Mouse (Mus musculus) ovary, postnatal 14 days (tissue): Measurements from ENCODE around the gene Ppm1d.

Experiments
- DNase-seq: peaks from one replicate; pipeline ENCODE4 v3.0.0; 2022; ENCODE audit warnings: low spot score

Gene Ppm1d

DNA sequence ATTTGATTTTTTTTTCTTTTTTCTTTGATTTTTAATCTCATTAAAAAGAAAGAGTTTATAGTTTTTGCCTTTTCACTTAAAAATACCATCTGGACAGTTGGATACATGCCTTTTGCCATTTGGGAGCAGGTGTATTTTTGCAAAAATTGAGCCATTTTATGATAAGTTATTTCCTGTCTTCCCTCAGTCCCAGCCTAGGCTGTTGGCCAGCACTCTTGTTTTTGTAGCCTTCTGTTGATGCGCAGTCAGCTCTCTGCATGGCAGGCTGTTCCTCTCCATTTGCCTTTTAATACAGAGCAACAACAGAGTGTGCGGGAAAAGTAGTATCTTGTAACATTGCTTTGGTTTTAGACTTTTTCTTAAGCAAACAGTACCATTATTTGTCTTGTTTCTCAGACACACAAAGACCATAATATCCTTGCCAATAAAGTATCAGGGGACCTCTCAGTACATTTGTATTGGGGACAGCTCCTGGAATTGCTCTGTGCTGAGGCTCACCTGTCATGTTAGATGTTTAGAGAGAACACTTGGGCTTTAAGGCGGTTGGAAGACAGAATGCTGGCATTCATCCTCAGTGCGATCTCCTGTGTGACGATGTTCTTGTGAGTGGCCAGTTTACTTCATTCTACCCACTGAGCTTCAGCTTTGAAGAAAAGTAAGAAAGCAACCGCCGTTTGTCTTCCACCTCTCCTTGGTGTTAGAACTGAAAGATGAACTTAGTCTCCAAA lies 18.3 kb downstream of the Ppm1d start:
- DNase-seq, result no peak

DNA sequence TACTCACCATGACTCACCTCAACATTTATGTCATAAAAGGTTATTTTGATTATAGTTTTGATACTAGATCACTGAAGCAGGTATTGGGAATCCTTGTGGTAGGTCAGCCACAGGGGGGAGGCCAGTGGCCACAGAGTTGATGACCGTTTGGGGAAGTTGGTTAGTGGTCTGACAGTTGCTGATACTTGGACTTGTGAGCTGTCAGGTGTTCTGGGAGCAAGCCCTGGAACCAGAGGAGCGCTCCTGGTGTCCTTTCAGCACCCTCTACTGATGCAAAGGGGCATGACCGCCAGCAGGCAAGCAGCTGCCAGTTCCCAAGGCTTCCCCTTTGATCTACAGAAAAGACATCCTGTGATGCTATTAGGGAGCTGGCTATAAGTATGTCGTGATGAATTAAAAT lies 23.7 kb downstream of the Ppm1d start:
- DNase-seq, result peak; percentile 25

DNA sequence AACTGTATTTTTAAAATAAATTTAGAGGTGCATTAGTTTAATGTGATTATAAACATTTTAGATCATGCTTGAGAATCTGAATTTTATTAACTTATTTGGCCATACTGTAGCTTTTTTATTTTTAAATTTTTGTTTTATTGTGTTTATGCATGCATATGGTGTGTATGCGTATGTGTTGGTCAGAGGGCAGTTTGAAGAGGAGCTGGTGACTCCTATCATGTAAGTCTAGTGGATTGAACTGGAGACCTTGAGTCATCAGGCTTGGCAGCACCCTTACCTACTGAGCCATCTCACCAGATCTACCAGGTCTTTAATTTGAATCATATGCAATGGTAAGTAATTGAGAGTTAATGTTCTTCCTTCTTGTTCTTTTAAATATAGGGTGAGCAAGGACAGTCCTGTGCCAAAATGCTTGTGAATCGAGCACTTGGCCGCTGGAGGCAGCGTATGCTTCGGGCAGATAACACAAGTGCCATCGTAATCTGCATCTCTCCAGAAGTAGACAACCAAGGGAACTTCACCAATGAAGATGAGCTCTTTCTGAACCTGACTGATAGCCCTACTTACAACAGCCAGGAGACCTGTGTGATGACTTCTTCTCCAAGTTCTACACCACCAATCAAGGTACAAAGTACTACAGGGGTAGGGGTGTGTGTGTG lies 28.3 kb downstream of the Ppm1d start:
- no peak for DNase-seq

DNA sequence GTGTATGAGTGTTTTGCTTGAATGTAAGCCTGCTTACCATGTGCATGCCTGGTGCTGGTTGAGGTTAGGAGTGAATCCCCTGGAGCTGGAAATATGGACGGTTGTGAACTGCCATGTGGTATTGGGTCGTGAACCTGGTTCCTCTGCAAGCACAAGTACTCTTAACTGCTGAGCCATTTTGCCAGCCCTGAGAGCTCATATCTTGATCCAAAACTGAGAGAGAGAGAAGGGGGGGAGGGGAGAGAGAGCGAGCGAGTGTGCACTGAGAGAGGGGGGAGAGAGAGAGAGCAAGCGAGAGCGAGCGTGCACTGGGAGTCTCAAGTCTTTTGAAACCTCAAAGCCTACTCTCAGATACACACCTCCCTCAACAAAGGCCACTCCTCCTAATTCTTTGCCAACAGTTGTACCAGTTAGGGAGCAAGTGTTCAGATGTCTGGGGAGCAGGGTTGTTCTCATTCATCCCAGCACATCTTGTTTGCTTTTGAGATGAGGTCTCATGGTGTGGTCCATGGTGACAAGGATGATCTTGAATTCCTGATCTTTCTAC lies 29.1 kb downstream of the Ppm1d start:
- no peak for DNase-seq

DNA sequence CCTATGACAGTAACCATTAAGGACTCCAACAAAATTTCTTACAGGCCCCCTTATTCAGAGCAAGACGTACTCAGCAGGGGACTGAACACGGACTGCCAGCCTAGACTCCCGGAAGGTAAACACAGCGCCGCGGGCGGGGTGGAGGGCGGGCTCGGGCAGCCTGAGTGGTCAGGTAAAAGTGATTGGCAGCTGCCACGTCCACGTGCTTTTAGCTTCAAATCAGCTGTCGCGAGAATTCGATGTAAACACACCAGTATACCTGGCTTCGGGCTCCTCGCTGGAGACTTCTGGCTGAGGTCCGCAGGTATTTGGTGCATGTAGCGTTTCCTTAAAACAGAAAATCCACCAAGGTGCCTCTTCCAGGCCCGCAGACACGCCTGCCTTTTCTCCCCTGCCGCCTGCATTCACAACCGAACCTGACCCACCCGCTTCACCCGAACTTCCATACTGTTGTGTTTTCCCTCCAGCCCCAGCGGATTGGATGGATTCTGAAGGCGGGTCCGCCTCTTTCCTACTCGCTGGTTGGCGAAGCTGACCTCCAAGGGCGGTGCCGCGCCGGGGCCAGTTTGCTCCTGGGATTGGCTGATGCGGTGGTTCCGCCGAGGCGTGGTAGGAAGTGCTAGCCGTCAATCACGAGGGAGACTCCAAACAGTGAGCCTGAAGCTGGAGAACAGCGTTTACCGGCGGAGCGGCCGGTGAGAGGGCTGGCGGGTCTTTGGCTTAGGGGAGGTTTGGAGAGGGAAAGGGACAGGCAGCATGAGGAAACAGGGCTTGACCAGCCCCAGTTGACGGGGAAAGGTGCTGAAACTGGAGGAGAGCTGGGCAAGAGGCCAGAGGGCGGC lies 41.7 kb downstream of the Ppm1d start, which contains the start of gene Bcas3:
Gene Bcas3 (plus strand): TSS at position 629 of the 842 bp plus-strand sequence.
- peak; percentile 95 for DNase-seq

DNA sequence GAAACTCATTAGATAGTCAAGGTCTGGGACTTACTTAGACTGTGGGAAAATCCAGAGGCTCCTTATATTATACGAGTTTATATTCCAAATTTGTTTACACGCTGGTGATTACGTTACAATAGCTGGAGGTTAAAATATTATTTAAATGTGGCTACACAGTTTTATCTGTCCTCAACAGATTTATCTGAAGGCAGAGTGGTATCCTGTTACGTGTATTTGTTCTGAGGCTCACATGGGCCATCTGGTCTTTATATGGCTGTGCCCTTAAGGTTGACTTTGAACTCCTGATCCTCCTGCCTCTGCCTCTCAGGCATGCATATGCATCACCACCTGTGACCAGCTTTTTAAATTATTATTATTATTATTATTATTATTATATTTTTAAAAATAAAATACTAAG lies 42.8 kb downstream of the Ppm1d start:
- no peak for DNase-seq

DNA sequence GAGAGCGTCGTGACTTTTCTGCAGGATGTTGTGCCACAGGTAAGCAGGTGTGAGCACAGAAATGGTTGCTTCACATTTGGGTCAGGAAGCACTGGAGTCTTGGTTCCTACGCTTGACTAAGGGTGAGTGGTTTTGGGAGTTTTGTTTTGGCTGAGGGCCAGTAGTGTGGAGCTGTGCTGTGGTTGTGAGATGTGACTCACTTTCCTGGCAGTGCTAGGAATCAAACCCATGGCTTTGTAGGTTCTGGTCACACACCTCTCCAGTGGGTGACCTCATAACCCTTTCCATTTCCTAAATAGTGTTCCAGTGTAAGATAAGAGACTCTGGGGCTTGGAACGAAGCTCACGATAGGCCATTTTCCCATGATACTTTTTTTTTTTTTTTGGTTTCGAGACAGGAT lies 48.6 kb downstream of the Ppm1d start:
- DNase-seq, result no peak

DNA sequence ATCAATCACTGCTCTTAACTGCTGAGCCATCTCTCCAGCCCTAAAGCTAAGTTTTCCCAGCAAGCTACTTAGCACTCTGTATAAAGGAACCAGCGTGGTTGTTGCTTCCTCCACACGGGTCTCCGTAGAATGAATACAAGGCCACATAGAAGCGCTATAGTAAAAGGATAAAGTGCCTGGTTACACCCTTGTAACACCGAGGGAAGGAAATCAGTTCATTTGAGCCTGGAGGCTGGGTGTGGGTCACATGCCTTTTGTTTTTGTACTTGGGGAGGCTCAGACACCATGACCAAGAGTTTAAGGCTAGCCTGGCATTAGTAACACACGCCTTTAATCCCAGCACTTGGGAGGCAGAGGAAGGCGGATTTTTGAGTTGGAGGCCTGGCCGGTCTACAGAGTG lies 50.6 kb downstream of the Ppm1d start:
- no peak for DNase-seq

DNA sequence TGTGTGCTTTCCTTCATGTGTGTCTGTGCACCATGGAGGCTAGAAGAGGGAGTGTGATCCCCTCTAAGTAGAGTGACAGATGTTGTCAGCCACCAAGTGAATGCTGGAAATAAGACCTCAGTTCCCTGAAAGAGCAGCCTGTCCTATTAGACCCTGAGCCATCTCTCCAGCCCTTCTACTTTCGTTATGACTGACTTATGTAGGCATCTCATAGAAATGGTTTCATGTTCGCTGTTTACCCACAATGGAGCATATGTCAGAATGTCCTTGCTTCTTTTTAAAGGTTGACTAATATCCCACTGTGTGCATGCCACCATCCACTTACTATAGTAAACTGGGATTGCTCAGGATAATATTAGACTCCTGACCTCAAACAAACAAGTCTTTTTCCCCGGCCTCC lies 55.1 kb downstream of the Ppm1d start:
- no peak for DNase-seq

DNA sequence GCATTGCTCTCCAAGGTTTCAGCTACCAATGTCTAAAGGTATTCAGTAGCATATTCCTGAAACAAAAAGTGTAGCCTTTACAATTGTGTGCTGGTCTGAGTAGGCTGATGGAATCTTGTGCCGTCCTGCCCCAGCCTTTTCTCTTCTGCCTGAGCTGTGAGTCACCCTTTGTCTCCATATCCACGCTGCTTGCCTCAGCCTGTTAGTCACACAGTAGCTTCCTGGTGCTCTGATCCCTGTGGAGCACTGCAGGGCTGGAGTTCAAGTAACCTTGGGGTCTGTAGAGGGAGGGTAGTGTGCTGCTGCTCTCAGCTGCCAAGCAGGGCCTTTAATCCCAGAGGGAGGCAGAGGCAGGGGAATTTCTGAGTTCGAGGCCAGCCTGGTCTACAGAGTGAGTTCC lies 56.8 kb downstream of the Ppm1d start:
- no peak for DNase-seq

DNA sequence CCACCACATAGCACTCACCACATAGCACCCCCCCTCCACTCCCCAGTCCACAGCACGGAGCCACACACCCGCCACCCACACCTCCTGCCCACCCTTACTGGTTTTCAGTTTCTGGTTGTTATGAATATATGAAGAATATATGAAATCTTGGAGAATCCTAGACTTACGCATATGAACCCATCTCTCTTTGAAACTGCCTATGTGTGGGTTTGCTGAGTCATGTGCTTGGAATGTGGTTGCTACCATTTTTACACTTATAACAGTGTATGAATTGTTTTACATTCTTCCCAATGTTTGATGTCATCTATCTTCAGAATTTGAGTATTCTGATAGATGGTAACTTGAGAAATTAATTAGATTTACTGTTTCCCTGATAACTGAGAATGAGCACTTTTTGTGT lies 68.0 kb downstream of the Ppm1d start:
- no peak for DNase-seq

DNA sequence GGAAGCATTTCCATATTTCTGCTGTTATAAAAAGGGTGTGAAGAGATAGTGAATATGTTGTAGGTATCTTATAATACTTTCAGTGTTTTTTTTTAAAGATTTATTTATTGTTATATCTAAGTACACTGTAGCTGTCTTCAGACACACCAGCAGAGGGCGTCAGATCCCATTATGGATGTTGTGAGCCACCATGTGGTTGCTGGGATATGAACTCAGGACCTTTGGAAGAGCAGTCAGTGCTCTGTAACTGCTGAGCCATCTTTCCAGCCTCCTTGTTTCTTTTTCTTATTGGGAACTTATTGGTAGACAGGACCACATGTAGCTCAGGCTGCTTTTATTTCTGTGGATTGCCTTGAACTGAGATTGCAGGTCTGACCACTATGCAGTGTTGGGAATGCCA lies 69.0 kb downstream of the Ppm1d start:
- DNase-seq, result no peak

DNA sequence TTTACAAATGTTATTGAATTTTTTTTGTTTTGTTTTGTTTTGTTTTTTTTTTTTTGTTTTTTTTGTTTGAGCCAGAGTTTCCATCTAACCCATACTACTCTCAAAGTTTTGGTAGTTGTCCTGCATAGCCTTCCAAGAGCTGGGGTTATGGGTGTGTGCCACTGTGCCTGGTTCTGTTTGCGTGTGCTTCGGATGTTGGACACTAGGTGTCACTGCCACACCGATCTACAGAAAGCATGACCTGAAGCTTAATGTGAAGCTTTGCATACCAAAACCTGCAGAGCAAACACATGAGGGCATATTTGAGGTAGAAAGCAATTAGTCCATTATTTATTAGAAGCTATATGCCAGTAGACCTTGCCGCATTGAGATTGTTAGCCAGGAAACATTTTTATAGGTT lies 71.0 kb downstream of the Ppm1d start:
- peak; percentile 49 for DNase-seq

DNA sequence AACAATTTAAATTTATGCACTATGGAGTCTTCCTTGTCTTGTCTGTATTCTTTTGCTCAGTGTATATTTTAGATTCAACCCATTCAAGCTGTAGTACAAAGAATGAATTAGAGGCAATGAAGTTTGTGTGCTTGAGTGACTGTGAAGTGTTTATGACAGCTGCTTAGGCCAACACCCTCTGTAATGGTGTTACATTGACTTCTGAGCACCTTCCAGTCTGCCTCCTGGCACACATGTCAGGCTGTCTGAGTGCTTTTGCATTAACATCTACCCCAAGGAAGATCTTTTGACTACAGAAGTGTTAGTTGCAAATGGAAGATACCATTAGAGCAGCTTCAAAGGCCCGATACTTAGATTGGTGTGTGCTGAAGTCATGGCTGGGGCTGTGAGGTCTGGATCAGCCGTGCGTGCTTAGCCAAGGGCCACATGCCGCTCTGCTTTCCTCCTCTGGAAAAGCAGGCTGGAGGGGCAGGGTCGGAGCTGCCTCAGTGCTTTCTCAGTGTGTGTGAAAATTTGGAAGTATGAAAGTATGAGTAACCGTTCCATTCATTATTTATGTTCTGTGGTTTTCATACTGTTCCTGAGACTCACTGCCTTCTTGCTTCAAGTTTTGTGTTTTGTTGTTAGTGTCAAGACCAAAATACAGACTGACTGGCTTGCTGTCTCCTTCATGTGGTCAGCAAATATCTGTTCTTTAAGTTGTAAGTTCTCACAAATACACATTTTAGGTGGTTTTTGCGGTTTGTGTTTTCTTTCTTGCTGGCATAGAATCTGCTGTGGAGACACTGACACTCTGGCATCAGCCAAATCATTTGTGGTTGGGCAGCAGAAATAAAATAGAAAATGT lies 73.2 kb downstream of the Ppm1d start:
- no peak for DNase-seq

DNA sequence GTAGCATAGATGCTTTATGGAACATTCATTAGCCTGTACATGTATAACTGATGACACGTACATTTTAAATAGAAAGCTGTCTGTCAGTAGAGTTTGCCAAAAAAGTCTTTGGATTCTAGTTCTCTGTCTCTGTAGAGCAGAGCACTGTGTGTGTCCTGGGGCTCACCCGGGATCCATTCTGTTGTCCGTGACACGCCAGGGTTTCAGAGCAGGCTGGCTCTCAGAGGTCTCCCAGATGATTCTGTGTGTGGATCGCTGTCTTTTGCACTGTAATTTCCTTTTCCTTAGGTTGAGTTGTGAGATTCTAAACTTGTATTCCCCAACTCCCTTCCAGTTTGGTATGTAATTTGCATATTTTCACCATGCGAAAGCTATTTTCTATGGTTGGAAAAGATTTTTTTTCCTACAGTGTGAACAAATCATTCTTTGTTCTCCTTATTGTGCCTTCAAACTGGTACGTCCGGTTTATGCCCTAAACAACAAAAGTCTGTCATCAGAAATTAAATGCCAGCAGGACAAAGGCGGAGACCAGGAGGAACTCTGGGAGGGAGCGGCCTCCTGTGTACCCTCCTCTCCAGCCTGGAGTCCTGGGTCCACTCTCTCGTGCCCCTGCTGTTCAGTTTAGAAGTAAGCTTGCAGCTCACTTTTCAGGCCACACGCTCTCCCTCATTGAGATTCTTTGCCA lies 81.3 kb downstream of the Ppm1d start:
- DNase-seq, result peak; percentile 24

DNA sequence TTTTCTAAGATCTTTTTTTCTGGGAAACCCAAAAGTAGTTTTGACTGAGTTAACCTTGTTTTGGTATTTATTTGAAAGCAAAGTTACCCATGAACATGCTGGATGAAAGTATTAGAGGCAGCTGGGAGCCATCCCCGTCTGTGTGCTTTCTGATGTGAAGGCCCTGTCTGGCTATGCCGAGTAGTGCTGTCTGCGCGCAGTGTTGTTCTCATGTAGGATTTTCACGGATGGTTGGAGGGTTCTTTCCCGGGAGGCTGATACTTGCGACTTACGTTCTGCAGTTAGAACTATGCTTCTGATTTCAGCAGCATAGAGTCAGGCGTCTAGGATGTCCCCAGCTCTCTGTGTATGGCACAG lies 81.8 kb downstream of the Ppm1d start:
- DNase-seq, result no peak

DNA sequence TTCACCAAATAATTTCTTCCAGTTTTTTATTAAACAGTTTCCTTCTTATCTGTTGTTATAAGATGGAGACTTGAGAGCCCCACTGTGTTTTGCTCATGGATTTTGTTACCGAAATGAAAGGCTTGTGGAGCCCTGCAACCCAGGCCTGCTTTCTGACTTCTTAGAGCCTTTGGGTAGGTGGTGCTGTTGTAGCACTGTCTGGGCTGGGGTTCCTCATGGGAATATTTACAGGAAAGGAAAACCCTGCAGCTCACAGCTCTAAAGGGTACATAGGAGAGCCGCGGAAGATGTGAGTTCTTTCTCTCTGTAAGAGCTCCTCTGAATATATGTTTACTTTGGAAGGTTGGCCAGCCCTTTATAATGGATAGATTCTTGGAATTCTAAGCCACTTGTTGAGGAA lies 82.9 kb downstream of the Ppm1d start:
- no peak for DNase-seq

DNA sequence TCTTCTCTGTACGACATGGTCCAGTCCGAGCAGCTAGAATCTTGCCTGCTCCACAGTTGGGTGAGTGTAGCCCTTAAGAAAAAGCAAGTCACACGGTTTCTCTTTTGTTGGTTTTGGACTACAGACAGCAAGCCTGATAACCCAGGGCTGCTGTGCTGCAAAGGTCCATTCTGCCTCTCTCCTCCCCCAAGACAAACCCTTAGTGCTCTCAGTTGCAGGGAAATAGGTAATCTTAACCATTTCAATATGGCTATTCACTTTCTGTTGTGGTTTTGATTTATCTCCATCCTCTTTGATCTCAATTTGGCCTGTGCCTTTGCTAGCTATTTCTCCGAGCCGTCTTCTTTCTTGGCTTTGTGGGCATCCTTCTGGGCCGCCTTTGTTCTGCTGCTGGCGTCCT lies 84.3 kb downstream of the Ppm1d start:
- DNase-seq, result no peak
